ENCODE assay signal across 22 mouse cellular contexts in the genomic region with DNA sequence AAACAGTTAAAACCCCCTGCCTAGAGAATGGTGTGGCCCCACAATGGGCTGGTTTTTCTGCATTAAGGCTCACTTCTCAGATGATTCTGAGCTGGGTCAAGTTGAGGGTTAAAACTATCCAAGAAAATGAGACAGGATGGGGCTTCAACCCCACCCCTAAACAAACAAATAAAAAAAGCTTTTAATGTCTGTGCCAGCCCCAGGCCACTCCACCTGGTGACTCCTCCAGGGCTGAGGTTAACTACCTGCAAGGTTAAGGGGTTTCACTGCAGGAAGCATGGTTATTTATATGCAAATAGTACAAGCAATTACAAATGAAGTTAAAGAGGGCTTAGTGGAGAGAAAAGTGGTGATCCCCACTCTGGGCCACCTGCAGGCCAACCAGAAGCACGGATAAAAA. TPM values are rescaled to one million over a fixed set of nuclear protein-coding genes. Genes with fewer than 3 reads are reported as not detected.
DNase-seq lines count a peak whose midpoint lies in the region; ATAC-seq and TF ChIP-seq lines count a peak whose summit lies in the region.
"Had no signal": no experiment of that assay in that cellular context is flagged by ENCODE, and none has a peak within 500 bp of the region (broad histone marks: within the 10 kb centered on the region; RNA-seq: fewer than 3 reads in every experiment).

No protein-coding gene starts in this region.

- TF ChIP-seq CTCF in kidney, postnatal 0 days (IDR thresholded peaks at IDR 0.05; ENCODE audit: low read depth), result 0 out of 2 replicates have a peak, but pooled peaks have one; percentile 7
- no peak for TF ChIP-seq CTCF in E14TG2a.4 (conservative IDR thresholded peaks at IDR 0.05; ENCODE audit: low read length)

- no peak overlapping the region for H3K4me2 ChIP-seq in kidney, postnatal 0 days (ENCODE audit: low read length)
- H3K4me2 ChIP-seq in kidney, embryonic 15.5 days, result no peak overlapping the region
- H3K4me2 ChIP-seq: embryonic facial prominence, embryonic 15.5 days; heart, embryonic 15.5 days; hindbrain, embryonic 13.5 days had no signal

- no peak overlapping the region for H3K27ac ChIP-seq in kidney, postnatal 0 days
- H3K27ac ChIP-seq in kidney, embryonic 15.5 days, result no peak overlapping the region
- H3K27ac ChIP-seq in ES-E14 (ENCODE audit: insufficient read depth, low read depth, low read length, poor library complexity, severe bottlenecking), result peak overlapping the region; percentile 56; the same call in 1 of the 2 replicates
- H3K27ac ChIP-seq: embryonic facial prominence, embryonic 15.5 days; forebrain, embryonic 10.5 days; heart, embryonic 10.5 days; heart, embryonic 15.5 days; hindbrain, embryonic 13.5 days; hindbrain, postnatal 0 days had no signal

- no peaks in the 10 kb centered on the region for H3K27me3 ChIP-seq in kidney, postnatal 0 days (ENCODE audit: insufficient read depth, low read length)
- no peaks in the 10 kb centered on the region for H3K27me3 ChIP-seq in kidney, embryonic 15.5 days
- H3K27me3 ChIP-seq in E14TG2a.4 (ENCODE audit: insufficient read depth, low read length), result peaks cover 25% of the 10 kb centered on the region
- H3K27me3 ChIP-seq: embryonic facial prominence, embryonic 15.5 days; heart, embryonic 15.5 days had no signal

- no peaks in the 10 kb centered on the region for H3K9me3 ChIP-seq in kidney, postnatal 0 days (replicated peaks; ENCODE audit: low read length)
- no peaks in the 10 kb centered on the region for H3K9me3 ChIP-seq in kidney, embryonic 15.5 days (replicated peaks)
- no peaks in the 10 kb centered on the region for H3K9me3 ChIP-seq in E14TG2a.4 (ENCODE audit: low read length)
- no peaks in the 10 kb centered on the region for H3K9me3 ChIP-seq in ES-E14 (ENCODE audit: control insufficient read depth, insufficient read depth, low read depth, low read length)
- H3K9me3 ChIP-seq: embryonic facial prominence, embryonic 15.5 days; heart, embryonic 10.5 days; heart, embryonic 15.5 days; hindbrain, embryonic 13.5 days had no signal

- H3K36me3 ChIP-seq in kidney, postnatal 0 days (ENCODE audit: insufficient read depth, low read length), result no peaks in the 10 kb centered on the region
- no peaks in the 10 kb centered on the region; the same call in 1 of the 2 replicates for H3K36me3 ChIP-seq in kidney, embryonic 15.5 days
- H3K36me3 ChIP-seq in E14TG2a.4 (ENCODE audit: insufficient read depth, low read length), result no peaks in the 10 kb centered on the region
- no peaks in the 10 kb centered on the region for H3K36me3 ChIP-seq in ES-E14 (ENCODE audit: control insufficient read depth, insufficient read depth, low read length, poor library complexity, severe bottlenecking)
- H3K36me3 ChIP-seq: embryonic facial prominence, embryonic 15.5 days; forebrain, embryonic 10.5 days; heart, embryonic 15.5 days; hindbrain, embryonic 13.5 days had no signal

- no peak for DNase-seq in kidney, postnatal 0 days (ENCODE audit: low spot score)
- DNase-seq in ES-E14 (ENCODE audit: low read depth, low spot score), result peak; percentile 56
- DNase-seq in forelimb bud, embryonic 11.5 days (ENCODE audit: low read depth, low spot score), result peak; percentile 56
- DNase-seq in spleen, adult 12 weeks (ENCODE audit: low spot score), result no peak
- DNase-seq in cerebellum, adult 9-10 months, result no peak
- DNase-seq: adrenal gland, postnatal 14 days; cerebellum, adult 18-20 months; cerebellum, postnatal 10 days; gastrocnemius, postnatal 10 days; heart, adult 18-20 months; heart, postnatal 14 days had no signal

- WGBS in kidney, postnatal 0 days, result 26% methylated on average over 1 of the region's 1 CpGs
- WGBS in kidney, embryonic 15.5 days, result 18% methylated on average over 1 of the region's 1 CpGs

- no peak overlapping the region for H3K9ac ChIP-seq in kidney, postnatal 0 days (ENCODE audit: low read depth, low read length)
- H3K9ac ChIP-seq in kidney, embryonic 15.5 days, result no peak overlapping the region
- H3K9ac ChIP-seq in ES-E14 (ENCODE audit: insufficient read depth, low read depth, low read length, poor library complexity, severe bottlenecking), result no peak overlapping the region
- H3K9ac ChIP-seq: embryonic facial prominence, embryonic 15.5 days; heart, embryonic 15.5 days; hindbrain, embryonic 13.5 days had no signal

- peaks cover 36% of the 10 kb centered on the region for H3K4me1 ChIP-seq in kidney, postnatal 0 days (replicated peaks; ENCODE audit: insufficient read depth, low read length)
- peaks cover 84% of the 10 kb centered on the region for H3K4me1 ChIP-seq in kidney, embryonic 15.5 days
- H3K4me1 ChIP-seq in E14TG2a.4 (replicated peaks; ENCODE audit: low read depth, low read length), result peaks cover 94% of the 10 kb centered on the region
- peaks cover 4 to 49% of the 10 kb centered on the region in 2 experiments for H3K4me1 ChIP-seq in ES-E14 (ENCODE audit: control insufficient read depth in 2 of 2, insufficient read depth in 2 of 2, low read length in 2 of 2, poor library complexity in 1 of 2)

- no peak overlapping the region for H3K4me3 ChIP-seq in kidney, postnatal 0 days (replicated peaks; ENCODE audit: low read depth, low read length)
- no peak overlapping the region for H3K4me3 ChIP-seq in kidney, embryonic 15.5 days (replicated peaks)
- H3K4me3 ChIP-seq in E14TG2a.4 (replicated peaks; ENCODE audit: low read length) (peak overlapping the region; percentile 11; the same call in 1 of the 2 replicates), ES-E14 (ENCODE audit: insufficient read depth in 1 of 2, low read depth in 1 of 2, low read length in 2 of 2, poor library complexity in 1 of 2, severe bottlenecking in 1 of 2) (no peak overlapping the region)
- H3K4me3 ChIP-seq: embryonic facial prominence, embryonic 15.5 days; erythroblast, embryonic 14.5 days; forebrain, embryonic 10.5 days; heart, embryonic 10.5 days; heart, embryonic 15.5 days; hindbrain, embryonic 13.5 days had no signal

- ATAC-seq in kidney, postnatal 0 days (replicated peaks; ENCODE audit: low FRiP score, low read depth), result no peak
- no peak for ATAC-seq in kidney, embryonic 15.5 days (replicated peaks; ENCODE audit: low FRiP score)
- ATAC-seq: activated CD4-positive, CD25-positive, alpha-beta regulatory T cell, adult 4 months; forebrain, embryonic 14.5 days; hindbrain, postnatal 0 days had no signal

- in situ Hi-C loops in ES-E14 (cut with MboI; ENCODE audit: low sequenced_read_pairs in 2 of 2, unreplicated experiment in 2 of 2), result no loop called here

TF ChIP-seq in ES-E14, 5 proteins besides CTCF, POLR2A, EP300 and RAD21:
- TF ChIP-seq CHD2 (IDR thresholded peaks at IDR 0.05; ENCODE audit: low read depth, low read length) (no peak), ZC3H11A (IDR thresholded peaks at IDR 0.05; ENCODE audit: borderline replicate concordance, low read depth, low read length) (no peak), ZNF384 (IDR thresholded peaks at IDR 0.05; ENCODE audit: low read depth, low read length) (no peak; the same call in 1 of the 2 replicates), MAFK (IDR thresholded peaks at IDR 0.05; ENCODE audit: insufficient read depth, low read depth, low read length) (no peak), HCFC1 (IDR thresholded peaks at IDR 0.05; ENCODE audit: borderline replicate concordance, insufficient read depth, low read length) (no peak)

RNA-seq across cellular contexts. Expression of a gene that starts 8.1 kb away (rescaled TPM):
- 33.8 and 37.9 TPM in 2 replicates for polyA plus RNA-seq in kidney, postnatal 0 days (2015; fragmentation: Nextera tagmentation; extraction: Ambion mirVana)
- 27.3 and 30.6 TPM in 2 replicates for polyA plus RNA-seq in kidney, embryonic 15.5 days (2015; fragmentation: Nextera tagmentation; extraction: Ambion mirVana)
- total RNA-seq in ES-E14 (2012; rRNA removed), result 39.1 and 45.9 TPM in 2 replicates
- polyA plus RNA-seq: activated CD4-positive, CD25-positive, alpha-beta regulatory T cell, adult 4 months; erythroblast, embryonic 14.5 days had no signal

Comparison
In these comparisons a context has a peak if more than half of its experiments do, and no peak if none do; other contexts are left out.
1. DNase-seq: peak in ES-E14 (single experiment) and forelimb bud, embryonic 11.5 days (single experiment); none in kidney, postnatal 0 days (single experiment), spleen, adult 12 weeks (single experiment) and cerebellum, adult 9-10 months (single experiment).